Mouse (Mus musculus): Measurements from ENCODE around the gene Fam135a. TPM values are rescaled to one million over a fixed set of nuclear protein-coding genes. Genes with fewer than 3 reads are reported as not detected.

Gene Fam135a
- total and polyA plus RNA-seq, 2 experiments from 2014 or later = 23.0 to 31.9 TPM

- Histone ChIP-seq H3K27ac (no peak overlapping the region), H3K9ac (replicated peaks; ENCODE audit: low read length) (no peak overlapping the region), H3K9me3 (ENCODE audit: low read length) (no peaks in the 10 kb centered on the region), H3K36me3 (ENCODE audit: insufficient read depth, low read length) (no peaks in the 10 kb centered on the region), H3K4me1 (ENCODE audit: insufficient read depth, low read length) (no peaks in the 10 kb centered on the region), H3K27me3 (ENCODE audit: insufficient read depth, low read length) (no peaks in the 10 kb centered on the region), H3K4me3 (ENCODE audit: low read length) (no peak overlapping the region), H3K4me2 (ENCODE audit: low read depth, low read length) (no peak overlapping the region)
- 86% methylated on average over 9 of the region's 9 CpGs for WGBS
- TF ChIP-seq CTCF (IDR thresholded peaks at IDR 0.05; ENCODE audit: low read depth) = no peak
- DNase-seq (ENCODE audit: low spot score) (no peak), ATAC-seq (no peak)
These were observed 132.0 kb downstream of the Fam135a start for GRCm38 (mm10) chr1:23968027-23968725.

- 92% methylated on average over 1 of the region's 1 CpGs for WGBS
- Histone ChIP-seq H3K27me3 (ENCODE audit: insufficient read depth, low read length) (no peaks in the 10 kb centered on the region), H3K36me3 (ENCODE audit: insufficient read depth, low read length) (no peaks in the 10 kb centered on the region), H3K4me1 (ENCODE audit: insufficient read depth, low read length) (no peaks in the 10 kb centered on the region), H3K9ac (replicated peaks; ENCODE audit: low read length) (no peak overlapping the region), H3K27ac (no peak overlapping the region), H3K4me2 (ENCODE audit: low read depth, low read length) (no peak overlapping the region), H3K4me3 (ENCODE audit: low read length) (no peak overlapping the region), H3K9me3 (ENCODE audit: low read length) (no peaks in the 10 kb centered on the region)
- ATAC-seq (no peak), DNase-seq (ENCODE audit: low spot score) (no peak)
- TF ChIP-seq CTCF (IDR thresholded peaks at IDR 0.05; ENCODE audit: low read depth) = no peak
These were observed 133.9 kb downstream of the Fam135a start for GRCm38 (mm10) chr1:23966226-23966625.

Other genes with a start within 250 kb of the Fam135a start
- gene Smap1, start 178.0 kb downstream of the Fam135a start, total RNA-seq (2014; rRNA removed) = 74.0 and 74.3 TPM in 2 replicates
- gene Smap1, start 178.0 kb downstream of the Fam135a start, polyA plus RNA-seq (2015; fragmentation: Nextera tagmentation; extraction: Ambion mirVana) = 147 and 148 TPM in 2 replicates
- 33.5 and 46.9 TPM in 2 replicates for gene Sdhaf4, start 94.7 kb downstream of the Fam135a start, total RNA-seq (2014; rRNA removed)
- gene Sdhaf4, start 94.7 kb downstream of the Fam135a start, polyA plus RNA-seq (2015; fragmentation: Nextera tagmentation; extraction: Ambion mirVana) = 105 and 111 TPM in 2 replicates
- 2.4 and 3.7 TPM in 2 replicates for gene Col9a1, start 77.3 kb upstream of the Fam135a start, total RNA-seq (2014; rRNA removed)
- gene Col9a1, start 77.3 kb upstream of the Fam135a start, polyA plus RNA-seq (2015; fragmentation: Nextera tagmentation; extraction: Ambion mirVana) = 3.0 TPM in 2 replicates

Data from hindbrain, postnatal 0 days (tissue).